Mouse (Mus musculus) MEL (cell line): ENCODE data around the gene Fasn. TPM values are rescaled to one million over a fixed set of nuclear protein-coding genes. Genes with fewer than 3 reads are reported as not detected.

Experiments used
- DNase-seq: peaks from one replicate; pipeline ENCODE4 v3.0.0; 2011; ENCODE audit warnings: low read depth, low spot score
- H3K27ac ChIP-seq: 2 replicates; pipeline ENCODE4 v1.5.1; 2012; ENCODE audit warnings: low read depth, mild to moderate bottlenecking, control low read depth, low read length, moderate library complexity; ENCODE audit not compliant: control insufficient read depth
- H3K27me3 ChIP-seq, 2 experiments: fragments of 150-350 bp in 1 of 2; sonication (generic) in 1 of 2; 2 replicates each; pipeline ENCODE4 v1.6.1; 2012; ENCODE audit warnings: low read length in 2 of 2, mild to moderate bottlenecking in 2 of 2, improper control_type of control experiment in 1 of 2, moderate library complexity in 1 of 2; ENCODE audit not compliant: insufficient read depth in 2 of 2, control insufficient read depth in 1 of 2
- H3K36me3 ChIP-seq, 2 experiments: 2 replicates each; pipeline ENCODE4 v1.6.1; 2012 to 2014; ENCODE audit warnings: low read length in 2 of 2, improper control_type of control experiment in 1 of 2, inconsistent platforms in 1 of 2, mild to moderate bottlenecking in 1 of 2; ENCODE audit not compliant: insufficient read depth in 2 of 2, control insufficient read depth in 1 of 2
- H3K4me1 ChIP-seq, 2 experiments: fragments of 150-350 bp in 1 of 2; sonication (generic) in 1 of 2; 2 replicates each; pipeline ENCODE4 v1.6.1; 2012; ENCODE audit warnings: low read length in 2 of 2, improper control_type of control experiment in 1 of 2, mild to moderate bottlenecking in 1 of 2; ENCODE audit not compliant: insufficient read depth in 2 of 2, control insufficient read depth in 1 of 2
- H3K4me3 ChIP-seq, 2 experiments: fragments of 150-350 bp in 1 of 2; sonication (generic) in 1 of 2; 2 replicates each; pipeline ENCODE4 v1.5.1; 2012; ENCODE audit warnings: low read depth in 2 of 2, low read length in 2 of 2, mild to moderate bottlenecking in 2 of 2, moderate library complexity in 2 of 2, control low read depth in 1 of 2, improper control_type of control experiment in 1 of 2; ENCODE audit not compliant: control insufficient read depth in 1 of 2, insufficient read depth in 1 of 2
- H3K79me2 ChIP-seq: 2 replicates; pipeline ENCODE4 v1.6.1; 2012; ENCODE audit warnings: mild to moderate bottlenecking, low read length, moderate library complexity; ENCODE audit not compliant: control insufficient read depth, poor library complexity, insufficient read depth
- H3K9ac ChIP-seq: 2 replicates; pipeline ENCODE4 v1.6.1; 2012; ENCODE audit warnings: low read depth, mild to moderate bottlenecking, control low read depth, low read length, moderate library complexity; ENCODE audit not compliant: control insufficient read depth, poor library complexity, severe bottlenecking
- H3K9me3 ChIP-seq: fragments of 150-350 bp; sonication (generic); replicated peaks from 2 replicates; pipeline ENCODE4 v1.6.1; 2012; ENCODE audit warnings: mild to moderate bottlenecking, low read length, improper control_type of control experiment, moderate library complexity; ENCODE audit not compliant: insufficient read depth
- BHLHE40 ChIP-seq: IDR thresholded peaks from 2 replicates; pipeline ENCODE4 v1.6.1; 2012; ENCODE audit warnings: low read depth, mild to moderate bottlenecking, inconsistent platforms, low read length, improper control_type of control experiment, borderline replicate concordance
- CHD2 ChIP-seq: IDR thresholded peaks from 2 replicates; pipeline ENCODE4 v1.6.1; 2011; ENCODE audit warnings: low read length, improper control_type of control experiment
- E2F4 ChIP-seq: IDR thresholded peaks from 2 replicates; pipeline ENCODE4 v1.6.1; 2011; ENCODE audit warnings: low read depth, low read length, improper control_type of control experiment, borderline replicate concordance
- ELF1 ChIP-seq: IDR thresholded peaks from 2 replicates; pipeline ENCODE4 v1.6.1; 2014; ENCODE audit warnings: low read depth, mild to moderate bottlenecking, inconsistent platforms, low read length, improper control_type of control experiment, moderate library complexity
- MAFK ChIP-seq: IDR thresholded peaks from 2 replicates; pipeline ENCODE4 v1.6.1; 2011; ENCODE audit warnings: low read depth, mild to moderate bottlenecking, low read length, improper control_type of control experiment, borderline replicate concordance
- MAX ChIP-seq: IDR thresholded peaks from 2 replicates; pipeline ENCODE4 v1.6.1; 2011; ENCODE audit warnings: low read length, improper control_type of control experiment
- MEF2A ChIP-seq: IDR thresholded peaks from 2 replicates; pipeline ENCODE4 v1.6.1; 2014; ENCODE audit warnings: low read depth, mild to moderate bottlenecking, inconsistent platforms, low read length, improper control_type of control experiment; ENCODE audit not compliant: poor library complexity, insufficient replicate concordance, severe bottlenecking; ENCODE audit errors: extremely low read depth
- MYC ChIP-seq: IDR thresholded peaks from 2 replicates; pipeline ENCODE4 v1.6.1; 2011; ENCODE audit warnings: low read depth, mild to moderate bottlenecking, low read length, improper control_type of control experiment, moderate library complexity
- NELFE ChIP-seq: IDR thresholded peaks from 2 replicates; pipeline ENCODE4 v1.6.1; 2011; ENCODE audit warnings: low read depth, low read length, improper control_type of control experiment
- POLR2A ChIP-seq, 2 experiments: IDR thresholded peaks; 2 replicates each; pipeline ENCODE4 v1.6.1; 2011 to 2012; ENCODE audit warnings: low read length in 2 of 2, mild to moderate bottlenecking in 2 of 2, control low read depth in 1 of 2, improper control_type of control experiment in 1 of 2, low read depth in 1 of 2, moderate library complexity in 1 of 2; ENCODE audit not compliant: control insufficient read depth in 1 of 2, insufficient read depth in 1 of 2, poor library complexity in 1 of 2
- POLR2AphosphoS2 ChIP-seq: IDR thresholded peaks from 2 replicates; pipeline ENCODE4 v1.6.1; 2011; ENCODE audit warnings: low read length, improper control_type of control experiment
- RAD21 ChIP-seq: IDR thresholded peaks from 2 replicates; pipeline ENCODE4 v1.6.1; 2011; ENCODE audit warnings: mild to moderate bottlenecking, low read depth, low read length, improper control_type of control experiment
- RCOR1 ChIP-seq: IDR thresholded peaks from 2 replicates; pipeline ENCODE4 v1.6.1; 2012; ENCODE audit warnings: low read depth, mild to moderate bottlenecking, inconsistent platforms, low read length, improper control_type of control experiment
- SIN3A ChIP-seq: IDR thresholded peaks from 2 replicates; pipeline ENCODE4 v1.6.1; 2012; ENCODE audit warnings: low read length, improper control_type of control experiment, inconsistent platforms
- SMC3 ChIP-seq: IDR thresholded peaks from 2 replicates; pipeline ENCODE4 v1.6.1; 2011; ENCODE audit warnings: low read depth, low read length, improper control_type of control experiment
- TAL1 ChIP-seq: IDR thresholded peaks from 2 replicates; pipeline ENCODE4 v1.6.1; 2012; ENCODE audit warnings: mild to moderate bottlenecking, inconsistent platforms, low read length, moderate library complexity, mixed read lengths
- TCF12 ChIP-seq: IDR thresholded peaks from 2 replicates; pipeline ENCODE4 v1.6.1; 2014; ENCODE audit warnings: low read depth, mild to moderate bottlenecking, inconsistent platforms, low read length, improper control_type of control experiment, moderate library complexity
- USF1 ChIP-seq: IDR thresholded peaks from 2 replicates; pipeline ENCODE4 v1.6.1; 2014; ENCODE audit warnings: low read depth, mild to moderate bottlenecking, inconsistent platforms, low read length, improper control_type of control experiment, moderate library complexity
- ZKSCAN1 ChIP-seq: IDR thresholded peaks from 2 replicates; pipeline ENCODE4 v1.6.1; 2012; ENCODE audit warnings: low read depth, mild to moderate bottlenecking, inconsistent platforms, low read length, improper control_type of control experiment, moderate library complexity
- ZNF384 ChIP-seq: IDR thresholded peaks from 2 replicates; pipeline ENCODE4 v1.6.1; 2012; ENCODE audit warnings: low read depth, mild to moderate bottlenecking, inconsistent platforms, low read length, improper control_type of control experiment
- polyA plus RNA-seq, 2 experiments: library from polyadenylated mRNA; stranded (reverse) in 1 of 2; unstranded in 1 of 2; fragments of >175 nt in 1 of 2; fragments of >200 nt in 1 of 2; gene quantifications; 2 replicates each; pipeline versions ENCODE4 v1.2.1 to v1.2.4; 2012; ENCODE audit warnings: low replicate concordance in 2 of 2, low read depth in 1 of 2; ENCODE audit not compliant: insufficient read length in 2 of 2, insufficient read depth in 1 of 2, missing spikeins in 1 of 2
- total RNA-seq: library from RNA; depleted of rRNA; stranded (reverse); fragments of 300-350 nt; gene quantifications from 2 replicates; pipeline ENCODE4 v1.2.3, GENCODE M21; 2012

Gene Fasn
- total and polyA plus RNA-seq, 3 experiments = 256 to 342 (median 313) TPM

- TF ChIP-seq MEF2A = no peak
Observed at GRCm38 (mm10) chr11:120828416-120828815, 4.1 kb upstream of the Fasn start (continued).

- Histone ChIP-seq H3K36me3 (peaks cover 0 to 12% of the 10 kb centered on the region in 2 experiments; a peak in 3 of 4 replicates), H3K9me3 (no peaks in the 10 kb centered on the region), H3K4me1 (peaks cover 0 to 18% of the 10 kb centered on the region in 2 experiments; a peak in 3 of 4 replicates), H3K4me3 (no peak overlapping the region), H3K27ac (no peak overlapping the region), H3K79me2 (peaks cover 28% of the 10 kb centered on the region), H3K9ac (no peak overlapping the region), H3K27me3 (no peaks in the 10 kb centered on the region)
- no peak for DNase-seq
- 0 out of 4 replicates have a peak, but pooled peaks of 1 of the 2 experiments have one; percentile 32 for TF ChIP-seq POLR2A (IDR thresholded peaks at IDR 0.05; ENCODE audit: control insufficient read depth in 1 of 2, insufficient read depth in 1 of 2, low read depth in 1 of 2, low read length in 2 of 2, poor library complexity in 1 of 2)
- TF ChIP-seq TCF12 = no peak
Observed at GRCm38 (mm10) chr11:120826016-120826953, 1.9 kb upstream of the Fasn start.

GRCm38 (mm10) chr11:120825289-120825863 lies 1.0 kb upstream of the Fasn start:
- peak overlapping the region; percentile 89 for H3K9ac ChIP-seq
- TF ChIP-seq ZNF384 (no peak), POLR2AphosphoS2 (no peak)
- peak overlapping the region; percentile 69 to 77; a peak in 3 of 4 replicates for H3K4me3 ChIP-seq
- H3K4me1 ChIP-seq = peaks cover 0 to 20% of the 10 kb centered on the region in 2 experiments; a peak in 3 of 4 replicates
- DNase-seq = peak; percentile 23
- no peaks in the 10 kb centered on the region for H3K27me3 ChIP-seq
- peaks cover 38% of the 10 kb centered on the region for H3K79me2 ChIP-seq
- H3K36me3 ChIP-seq = peaks cover 0 to 12% of the 10 kb centered on the region in 2 experiments; a peak in 3 of 4 replicates
- peak overlapping the region; percentile 74 for H3K27ac ChIP-seq
- no peaks in the 10 kb centered on the region for H3K9me3 ChIP-seq

- no peak for DNase-seq
- H3K4me1 ChIP-seq = peaks cover 0 to 20% of the 10 kb centered on the region in 2 experiments; a peak in 3 of 4 replicates
- peak overlapping the region; percentile 74 for H3K27ac ChIP-seq
- TF ChIP-seq ELF1 = 0 out of 2 replicates have a peak, but pooled peaks have one; percentile 9
- TF ChIP-seq TAL1 = no peak
- no peak; the same call in 1 of the 2 replicates for TF ChIP-seq BHLHE40
- no peak for TF ChIP-seq MAFK
- no peak for TF ChIP-seq USF1
- no peak for TF ChIP-seq MAX
- peak; percentile 38; the same call in 1 of the 2 replicates for TF ChIP-seq CHD2
- no peak for TF ChIP-seq MYC
- peak in 1 of 2 experiments; percentile 53; a peak in 2 of 4 replicates for TF ChIP-seq POLR2A (IDR thresholded peaks at IDR 0.05; ENCODE audit: control insufficient read depth in 1 of 2, insufficient read depth in 1 of 2, low read depth in 1 of 2, low read length in 2 of 2, poor library complexity in 1 of 2)
- no peak for TF ChIP-seq RAD21
- no peak; the same call in 1 of the 2 replicates for TF ChIP-seq NELFE
- TF ChIP-seq RCOR1 = 0 out of 2 replicates have a peak, but pooled peaks have one; percentile 25
- TF ChIP-seq SMC3 = no peak
- no peak for TF ChIP-seq E2F4
- TF ChIP-seq SIN3A = no peak; the same call in 1 of the 2 replicates
- TF ChIP-seq ZKSCAN1 = no peak
Observed at GRCm38 (mm10) chr11:120824787-120825288, 491 bp upstream of the Fasn start.

More at GRCm38 (mm10) chr11:120824787-120825288, 491 bp upstream of the Fasn start:
- Histone ChIP-seq H3K9me3 (no peaks in the 10 kb centered on the region), H3K79me2 (peaks cover 40% of the 10 kb centered on the region), H3K36me3 (peaks cover 0 to 12% of the 10 kb centered on the region in 2 experiments; a peak in 3 of 4 replicates), H3K4me3 (peak overlapping the region; percentile 69 to 77), H3K27me3 (no peaks in the 10 kb centered on the region), H3K9ac (peak overlapping the region; percentile 89)
